Mouse (Mus musculus) frontal cortex, postnatal 25 days (tissue): ENCODE results near the gene Plin3.
A peak's percentile ranks its signal among the peaks of the same experiment; 100 is the strongest.

Source experiments
- DNase-seq, 2 experiments: peaks; one replicate each; pipeline ENCODE4 v3.0.0; 2022; ENCODE audit warnings: low spot score in 2 of 2

Gene Plin3

DNA sequence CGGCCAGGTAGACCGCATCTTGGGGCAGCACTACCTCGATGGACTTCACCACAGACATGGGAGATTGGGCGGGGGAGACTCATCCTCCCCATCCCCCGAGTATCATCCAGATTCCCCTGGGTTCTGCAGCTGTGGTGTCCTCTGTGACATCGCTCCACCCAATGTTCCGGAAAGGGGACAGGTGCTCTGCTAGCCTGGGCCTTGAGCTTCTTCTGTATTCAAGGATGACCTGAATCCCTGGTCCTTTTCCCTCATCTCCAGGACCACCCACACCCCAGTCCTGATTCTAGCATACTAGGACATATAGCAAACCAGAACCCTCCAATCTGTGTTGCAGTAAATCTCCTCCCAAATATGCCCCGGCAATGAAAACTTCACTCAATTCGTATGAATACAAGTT is 7.5 kb upstream of the Plin3 start, which contains the start of gene Arrdc5:
Arrdc5 (minus strand) TSS at position 101 of the 400 bp plus-strand sequence.
- DNase-seq = no peak

DNA sequence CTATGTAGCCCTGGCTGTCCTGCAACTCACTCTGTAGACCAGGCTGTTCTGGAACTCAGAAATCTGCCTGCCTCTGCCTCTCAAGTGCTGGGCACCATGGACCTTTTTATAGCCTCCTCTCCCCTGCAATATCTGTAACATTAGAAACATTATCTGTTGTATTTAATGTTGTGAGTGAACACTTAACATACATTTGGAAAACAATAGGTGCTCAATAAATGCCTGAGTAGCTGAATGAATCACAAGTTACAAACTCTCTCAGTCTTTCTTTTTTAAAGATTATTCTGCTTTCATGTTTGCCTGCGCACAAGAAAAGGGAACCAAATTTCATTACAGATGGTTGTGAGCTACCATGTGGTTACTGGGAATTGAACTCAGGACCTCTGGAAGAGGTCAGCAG is 5.6 kb upstream of the Plin3 start:
- no peak for DNase-seq

DNA sequence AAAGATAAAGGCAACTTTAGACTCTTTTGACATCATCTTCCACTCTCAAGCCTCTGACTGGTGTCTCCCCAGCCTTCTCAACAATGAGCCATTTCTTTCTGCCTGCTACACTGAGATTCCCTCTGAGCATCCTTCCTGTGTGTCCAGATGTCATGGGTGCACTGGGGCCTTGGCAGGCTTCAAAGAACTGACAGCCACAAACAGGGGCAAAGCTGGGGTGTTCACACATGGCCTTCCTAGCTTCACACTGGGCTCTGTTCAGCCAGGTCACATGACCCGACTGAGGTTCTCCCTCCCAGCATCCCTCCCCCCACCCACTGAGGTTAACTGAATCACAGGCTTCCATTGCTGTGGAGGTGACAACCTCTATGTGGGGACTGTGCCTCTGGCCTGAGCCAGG is 3.5 kb upstream of the Plin3 start:
- no peak for DNase-seq

DNA sequence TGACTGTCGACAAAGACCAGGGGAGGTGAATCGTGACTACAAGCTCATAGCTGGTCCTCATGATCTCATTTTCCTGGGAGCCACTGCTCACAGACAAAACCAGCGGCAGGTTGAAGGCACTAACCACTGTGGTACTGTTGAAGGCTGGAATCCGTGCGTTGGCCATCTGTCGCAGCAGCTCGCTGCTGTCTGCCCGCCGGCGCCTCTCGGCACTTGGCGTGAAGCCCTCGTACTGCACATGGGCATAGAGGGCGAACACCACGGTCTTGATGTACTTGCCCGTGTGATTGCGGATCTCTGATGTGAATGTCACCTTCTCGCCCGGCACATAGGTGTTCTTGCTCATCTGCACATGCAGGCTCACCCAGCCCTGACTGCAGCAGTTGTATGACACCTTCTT is 1.6 kb upstream of the Plin3 start:
- DNase-seq = no peak

DNA sequence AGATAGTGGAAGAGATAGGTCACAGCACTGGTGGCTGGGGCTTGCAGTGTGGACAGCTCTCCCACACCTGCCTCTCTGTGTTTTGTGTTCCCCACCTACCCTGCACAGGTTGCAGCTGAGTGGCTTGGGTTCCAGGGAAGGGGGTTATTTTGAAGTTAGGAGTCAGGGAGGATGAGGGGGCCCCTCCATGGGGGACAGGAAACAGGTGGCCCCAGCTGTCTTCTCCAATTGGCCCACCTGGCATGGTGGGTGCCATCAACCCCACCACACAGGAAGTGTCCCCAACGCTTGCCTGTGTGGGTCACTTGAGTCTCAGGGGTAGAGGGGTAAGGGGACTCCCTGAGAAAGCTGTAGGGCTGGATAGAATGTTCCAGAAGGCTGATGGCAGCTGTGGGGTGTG is 618 bp upstream of the Plin3 start:
- no peak for DNase-seq

DNA sequence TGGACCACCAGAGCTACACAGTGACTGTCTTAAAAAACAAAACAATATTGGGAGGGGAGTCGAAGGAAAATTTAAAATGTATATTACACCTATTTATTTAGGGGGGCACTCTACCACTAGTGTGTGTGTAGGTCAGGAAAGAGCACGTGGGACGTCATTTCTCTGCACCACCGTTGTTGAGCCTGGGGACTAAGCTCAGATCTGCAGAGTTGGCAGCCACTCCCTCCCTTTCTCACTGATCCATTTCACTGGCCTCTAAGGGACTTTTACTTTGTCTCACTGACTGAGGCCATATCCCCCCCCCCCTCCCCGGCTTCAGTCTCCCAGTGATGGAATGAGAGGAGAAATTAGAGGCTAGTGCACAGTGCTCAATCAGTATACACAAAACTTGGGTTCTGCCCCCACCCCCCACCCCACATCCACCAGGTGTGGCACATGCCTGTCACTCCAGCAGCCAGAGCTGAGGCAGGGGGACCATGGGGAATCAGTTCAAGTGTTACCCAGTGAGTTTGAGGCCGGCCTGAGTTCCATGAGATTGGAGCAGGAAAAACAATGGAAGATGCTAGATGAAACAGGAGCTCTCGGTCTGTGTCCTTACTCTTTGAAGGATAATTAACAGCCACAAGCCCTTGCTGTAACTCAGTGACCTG is 722 bp downstream of the Plin3 start:
- DNase-seq = no peak

DNA sequence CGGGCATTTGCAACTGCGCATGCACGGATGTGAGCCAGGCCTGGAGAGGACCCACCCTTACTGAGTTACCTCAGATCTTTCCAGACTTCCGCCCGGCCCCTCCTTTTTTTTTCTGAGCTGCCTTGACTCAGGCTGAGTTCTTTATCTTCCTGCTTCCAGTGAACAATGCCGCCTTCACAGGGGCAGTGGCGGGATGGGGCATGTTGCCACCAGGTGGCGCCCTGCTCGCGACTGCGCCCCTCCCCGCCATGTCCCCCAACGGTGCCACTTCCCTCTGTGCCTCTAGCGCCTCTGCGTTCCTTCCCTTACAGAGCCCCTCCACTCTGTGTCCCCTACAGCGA is 1.5 kb downstream of the Plin3 start:
- DNase-seq = no peak

DNA sequence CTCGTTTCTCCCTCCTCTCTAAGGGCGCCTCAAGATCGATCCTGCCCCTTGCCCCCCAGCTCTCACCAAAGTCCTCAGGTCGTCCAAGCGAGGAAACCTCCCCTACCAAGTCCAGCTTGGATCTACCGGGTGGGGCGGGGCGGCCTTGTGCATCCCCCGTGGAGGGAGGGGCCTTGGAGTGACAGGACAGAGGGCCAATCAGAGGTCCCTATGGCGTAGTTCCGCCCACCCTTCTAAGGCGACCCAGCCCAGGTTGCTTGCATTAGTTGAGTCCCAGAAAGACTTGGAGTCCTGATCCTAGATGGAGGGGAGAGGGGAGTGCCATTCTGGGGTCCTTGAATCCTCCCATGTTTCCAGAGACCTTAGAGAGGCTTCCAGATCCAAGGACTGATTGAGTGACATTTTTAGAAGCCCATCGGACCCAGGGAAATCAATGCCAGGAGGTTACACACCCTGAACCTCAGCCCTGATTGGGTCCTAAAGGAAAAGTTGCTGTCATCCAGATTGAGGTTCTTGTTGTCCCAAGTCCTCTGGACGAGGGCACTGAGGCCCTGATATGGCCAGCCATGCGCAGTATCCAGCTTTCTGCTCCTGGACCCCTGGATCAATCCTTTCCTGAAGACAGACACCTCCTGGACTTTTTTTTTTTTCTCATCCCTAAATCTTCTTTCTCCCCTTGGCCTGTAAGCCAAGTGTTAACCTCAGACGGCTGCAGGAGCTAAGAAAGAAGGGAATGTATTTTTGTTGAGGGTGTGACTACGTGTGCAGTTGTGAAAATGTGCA is 2.1 kb downstream of the Plin3 start:
- peak; percentile 63 to 64 for DNase-seq

DNA sequence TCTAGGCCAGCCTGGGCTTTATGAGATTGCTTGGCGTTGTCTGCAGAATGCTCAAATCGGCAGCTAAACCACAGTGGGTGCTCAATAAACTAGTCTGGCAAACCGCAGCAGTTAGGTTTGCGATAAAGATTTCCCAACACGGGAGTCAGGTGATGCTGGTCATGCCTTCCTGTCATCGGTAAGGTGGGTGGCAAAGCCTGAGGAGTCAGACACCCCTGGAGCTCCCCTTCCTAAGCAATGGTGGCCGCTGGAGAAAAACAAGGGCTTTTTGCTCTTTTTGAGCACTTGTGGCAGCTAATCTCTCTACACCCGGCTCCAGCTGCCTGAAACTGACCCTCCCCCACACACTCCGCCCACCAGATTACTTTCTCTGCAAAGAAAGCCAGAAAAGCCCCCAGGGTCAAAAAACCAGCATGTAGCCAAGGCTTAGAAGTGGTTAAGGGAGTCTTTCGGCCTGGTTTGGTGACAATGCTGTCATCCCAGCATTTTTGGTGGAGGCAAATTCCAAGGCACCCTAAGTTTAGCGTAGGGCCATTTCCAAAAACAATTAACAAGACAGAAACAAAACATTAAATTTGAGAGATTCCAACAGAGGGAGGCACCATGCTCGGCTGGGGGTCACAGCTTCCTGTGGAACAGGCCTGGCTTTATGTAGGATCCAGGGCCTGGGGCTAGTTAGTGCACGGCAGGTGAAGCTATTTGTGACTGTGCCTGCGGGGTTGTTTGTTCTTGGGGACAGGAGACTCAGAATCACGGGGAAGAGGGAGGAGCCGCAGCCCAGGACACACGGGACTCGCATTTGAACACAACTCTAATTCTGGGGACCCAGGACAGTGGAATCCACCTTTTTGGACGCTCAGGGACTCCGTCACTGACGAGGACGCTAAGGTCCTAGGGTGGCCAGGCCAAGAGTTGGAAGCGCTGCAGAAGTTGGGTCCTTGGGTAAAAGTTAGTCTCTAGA is 3.0 kb downstream of the Plin3 start:
- no peak for DNase-seq

DNA sequence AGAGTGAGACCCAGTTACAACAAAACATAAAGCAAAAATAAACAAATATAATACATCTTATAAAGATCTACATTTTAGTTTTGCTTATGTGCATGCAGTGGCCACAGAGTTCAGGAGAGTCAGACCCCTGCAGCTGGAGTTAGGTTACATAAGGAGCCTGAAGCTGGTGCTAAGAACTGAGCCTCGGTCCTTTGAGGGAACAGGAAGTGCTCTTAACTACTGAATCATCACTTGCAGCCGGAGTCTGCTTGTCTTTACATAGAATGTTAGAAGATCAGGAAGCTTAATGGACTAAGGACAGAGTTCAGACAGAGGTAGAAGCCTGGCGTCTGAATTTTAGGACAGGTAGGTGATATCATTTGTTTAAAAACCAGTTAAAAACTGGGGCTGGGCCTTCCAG is 3.8 kb downstream of the Plin3 start:
- DNase-seq = no peak

DNA sequence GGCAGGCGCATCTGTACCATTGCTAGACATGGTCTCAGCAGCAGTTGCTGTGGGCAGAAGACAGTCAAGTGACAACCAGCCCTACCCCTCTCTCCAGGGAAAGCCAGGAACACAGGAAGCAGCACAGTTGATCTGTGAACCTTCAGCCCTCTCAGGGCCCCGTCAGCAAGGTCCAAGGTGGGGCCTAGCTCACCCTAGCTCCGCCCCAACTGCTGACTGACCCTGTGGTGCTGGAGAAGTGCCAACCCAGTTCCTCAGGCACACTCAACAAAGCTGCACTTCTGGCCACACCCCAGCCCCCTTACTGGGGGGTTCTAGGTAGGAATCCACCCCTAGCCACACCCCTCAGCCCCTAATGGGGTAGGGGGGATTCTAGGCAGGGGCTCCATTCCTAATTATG is 4.8 kb downstream of the Plin3 start:
- no peak for DNase-seq

DNA sequence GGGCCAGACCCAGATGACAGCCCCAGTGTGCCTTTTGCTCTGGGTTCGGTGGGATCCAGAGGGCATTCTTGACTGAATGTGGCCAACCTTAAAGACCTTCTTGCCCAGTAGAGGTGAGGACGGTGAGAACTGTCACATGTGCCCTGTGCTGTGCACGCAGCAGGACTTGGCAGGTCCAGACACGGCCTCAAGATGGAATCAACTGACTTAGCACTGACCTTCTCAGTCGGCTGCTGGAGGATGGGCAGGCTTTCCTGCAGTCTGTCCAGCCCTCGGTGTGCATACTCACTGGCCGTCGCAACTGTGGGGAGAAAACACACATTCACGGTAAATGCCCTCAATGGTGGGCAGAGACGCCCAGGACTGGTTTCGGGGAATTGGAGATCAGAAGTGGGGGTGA is 6.7 kb downstream of the Plin3 start:
- no peak for DNase-seq

DNA sequence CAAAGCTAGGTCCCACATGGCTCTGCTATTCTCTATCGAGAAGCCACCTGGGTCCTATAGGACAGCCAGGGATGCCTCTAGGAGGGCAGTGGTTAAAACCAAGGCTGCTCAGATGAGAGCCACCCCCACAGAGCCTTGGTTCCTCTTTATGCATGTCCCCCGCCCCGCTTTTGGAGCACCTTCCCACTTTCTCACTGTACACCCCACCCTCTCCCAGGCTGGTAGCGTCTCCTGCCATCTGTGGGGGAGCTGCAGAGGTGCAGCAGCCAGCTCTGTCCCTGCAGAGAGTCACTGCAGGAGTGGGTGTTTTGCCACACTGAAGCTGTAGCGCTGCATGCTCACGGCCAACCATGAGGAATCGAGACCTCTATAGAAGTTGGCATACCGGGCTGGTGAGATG is 9.4 kb downstream of the Plin3 start:
- no peak for DNase-seq

DNA sequence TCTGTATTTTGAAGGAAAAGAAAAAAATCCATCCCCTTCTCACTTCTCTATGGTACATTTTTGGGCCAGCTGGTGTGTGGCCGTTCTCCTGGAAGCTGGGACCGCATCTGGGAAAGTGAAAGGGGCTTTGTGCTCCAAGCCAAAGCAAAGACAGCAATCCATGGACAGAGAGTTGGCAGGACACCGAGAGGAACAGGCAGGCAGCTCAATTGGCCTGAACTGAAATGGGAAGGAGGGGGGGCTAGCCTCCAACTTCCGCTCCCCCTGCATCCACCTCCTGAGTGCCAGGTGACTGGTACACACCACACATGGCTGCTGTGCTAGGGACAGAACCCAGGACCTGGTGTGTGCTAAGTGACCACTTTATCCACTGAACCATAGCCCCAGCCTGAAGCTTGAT is 9.9 kb downstream of the Plin3 start:
- no peak for DNase-seq

DNA sequence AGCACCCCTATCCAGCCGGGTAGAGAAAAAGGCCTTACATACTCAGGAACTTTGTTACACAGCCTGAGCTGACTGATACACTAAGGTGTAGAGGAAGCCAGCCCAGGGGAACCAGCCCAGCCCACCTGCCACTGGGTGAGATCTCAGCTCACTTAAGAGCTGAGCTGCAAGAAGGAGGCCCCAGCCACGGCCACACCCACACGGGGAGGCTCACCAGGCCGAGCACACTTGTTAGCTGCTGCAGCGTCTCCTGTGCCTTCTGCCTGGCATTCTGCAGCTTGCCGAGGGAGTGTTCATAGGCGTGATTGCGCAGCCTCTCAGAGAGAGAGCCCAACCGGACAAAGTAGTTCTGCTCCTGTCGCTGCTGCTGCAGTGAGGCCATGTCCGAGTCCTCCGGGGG is 11.5 kb downstream of the Plin3 start:
- no peak for DNase-seq

DNA sequence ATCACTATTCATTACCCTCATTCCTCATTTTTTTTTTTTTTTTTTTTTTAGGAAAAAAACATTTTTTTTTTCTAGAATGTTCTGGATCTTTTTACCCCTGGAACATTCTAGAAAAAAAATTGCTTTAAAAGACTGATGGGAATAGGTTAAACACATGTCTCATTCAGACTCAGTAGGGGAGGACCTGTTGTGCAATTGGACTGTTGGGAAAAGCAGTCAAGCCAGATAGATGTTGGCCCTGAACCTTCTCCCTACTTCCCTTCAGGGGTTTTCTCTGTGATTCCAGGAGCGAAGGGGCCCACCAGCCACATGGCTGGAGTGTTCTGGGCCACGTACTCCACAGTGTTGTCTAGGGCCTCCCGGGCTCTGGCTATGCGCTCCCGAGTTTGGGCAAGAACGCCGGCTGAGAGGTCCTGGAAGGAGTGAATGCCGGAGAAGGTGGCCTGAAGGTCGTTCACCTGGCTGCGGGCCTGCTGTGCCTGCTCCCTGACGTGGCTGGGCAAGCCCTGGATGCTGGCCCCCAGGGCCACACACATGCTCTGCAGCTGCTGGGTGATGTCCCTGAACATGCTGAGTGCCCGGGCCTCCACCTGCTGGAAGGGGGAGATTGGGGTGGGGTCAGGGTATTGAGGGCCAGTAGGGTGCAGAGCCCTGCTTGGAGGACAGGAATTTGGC is 13.1 kb downstream of the Plin3 start:
- DNase-seq = no peak

DNA sequence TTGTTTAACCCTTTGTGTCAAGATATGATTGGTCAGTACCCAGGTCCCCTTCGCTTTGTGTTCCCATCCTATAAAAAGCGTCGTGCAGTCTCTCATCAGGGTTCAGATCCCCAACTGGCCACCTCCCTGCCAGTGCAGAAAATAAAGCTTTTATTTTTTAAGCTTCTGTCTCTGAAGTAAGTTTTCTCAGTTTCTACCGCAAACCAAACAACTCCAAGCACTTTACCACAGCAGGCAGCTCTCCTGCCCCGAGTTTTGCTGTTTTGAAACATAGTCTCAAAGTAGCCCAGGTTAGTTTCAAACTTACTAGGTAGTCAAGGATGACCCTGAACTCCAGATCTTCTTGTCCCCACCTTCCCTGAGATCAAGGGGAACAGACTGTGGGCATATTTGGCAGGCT is 14.3 kb downstream of the Plin3 start:
- no peak for DNase-seq

DNA sequence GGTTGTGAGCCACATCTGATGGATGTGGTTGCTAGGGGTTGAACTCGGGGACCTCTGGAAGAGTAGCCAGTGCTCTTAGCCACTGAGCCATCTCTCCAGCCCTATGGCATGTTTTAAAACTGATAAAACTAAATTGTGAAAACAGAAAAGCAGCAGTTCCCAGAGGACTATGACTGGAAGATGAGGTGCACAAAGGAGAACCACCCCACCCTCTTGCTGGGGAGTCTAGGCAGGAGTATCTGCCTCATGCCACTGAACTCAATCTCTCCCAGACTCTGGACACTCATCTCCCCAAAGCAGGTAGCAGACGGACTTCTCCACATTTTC is 15.1 kb downstream of the Plin3 start:
- no peak for DNase-seq

DNA sequence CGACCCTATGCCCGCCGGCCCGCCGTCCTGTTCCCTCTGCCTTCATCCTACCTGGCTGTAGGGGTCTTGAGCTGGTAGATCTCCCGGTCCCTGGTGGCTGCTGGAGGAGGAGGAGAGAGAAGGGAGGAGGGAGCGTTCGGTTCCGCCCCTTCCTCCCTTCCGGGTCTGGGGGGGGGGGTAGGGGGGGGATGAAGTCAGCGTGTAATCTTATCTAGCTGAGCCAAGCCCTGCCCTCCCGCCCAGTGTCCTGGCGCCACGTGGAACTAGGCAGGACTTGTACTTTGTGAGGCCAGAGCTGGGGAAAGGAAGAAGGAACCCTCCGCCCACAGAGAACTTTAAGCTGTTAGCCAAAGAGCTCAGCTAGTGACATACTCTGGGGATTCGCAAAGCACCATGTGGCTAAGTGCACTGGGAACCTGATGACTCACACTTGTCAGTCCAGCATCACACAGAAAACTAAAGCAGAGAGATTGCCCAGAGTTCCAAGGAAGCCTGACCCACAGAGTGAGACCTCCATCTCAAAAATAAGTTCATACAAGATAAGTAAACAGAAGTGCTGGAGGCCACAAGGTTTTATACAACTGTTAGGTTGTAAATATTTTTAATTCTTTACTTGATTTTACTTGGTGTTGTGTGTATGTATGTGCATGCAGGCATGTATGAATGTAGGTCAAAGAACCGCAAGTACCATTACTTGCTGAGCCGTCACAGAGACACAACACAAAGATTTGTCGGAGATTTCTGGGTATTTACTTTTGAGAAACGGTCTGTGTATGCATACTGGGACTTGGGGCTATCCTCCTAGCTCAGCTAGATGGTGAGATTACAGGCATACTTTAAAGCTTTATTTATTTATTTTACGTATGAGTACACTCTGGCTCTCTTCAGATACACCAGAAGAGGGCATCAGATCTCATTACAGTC is 15.8 kb downstream of the Plin3 start, which contains the start of gene Ticam1:
Ticam1 (minus strand) TSS at position 144 of the 924 bp plus-strand sequence.
- peak in 1 of 2 experiments; percentile 59 for DNase-seq

DNA sequence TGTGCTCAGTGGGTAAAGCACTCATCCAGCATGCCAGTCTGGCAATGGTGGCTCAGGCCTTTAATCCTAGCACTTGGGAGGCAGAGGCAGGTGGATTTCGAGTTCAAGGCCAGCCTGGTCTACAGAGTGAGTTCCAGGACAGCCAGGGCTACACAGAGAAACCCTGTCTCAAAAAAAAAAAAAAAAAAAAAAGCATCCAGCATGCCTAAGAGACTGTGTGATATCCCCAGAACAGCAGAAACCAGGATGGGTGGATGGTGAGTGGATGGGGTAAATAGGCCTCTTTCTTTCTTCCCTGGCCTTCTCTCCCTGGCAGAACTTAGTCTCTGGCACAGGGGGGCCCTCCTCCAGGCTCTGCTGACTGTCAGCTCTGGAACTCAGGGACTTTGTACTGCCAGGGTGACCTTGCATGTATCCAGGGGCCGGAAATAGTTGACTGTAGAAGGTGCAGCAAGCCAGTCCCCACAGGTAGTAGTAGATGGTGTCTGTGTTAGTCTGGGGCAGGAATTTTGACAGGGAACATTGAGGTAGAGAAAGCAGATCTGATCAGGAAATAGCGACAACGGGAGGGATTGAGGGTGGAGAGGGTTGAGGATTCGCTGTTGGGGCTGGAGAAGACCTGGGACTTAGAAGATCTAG is 16.7 kb downstream of the Plin3 start:
- no peak for DNase-seq
